Mouse (Mus musculus): ENCODE measurements at regions not wholly inside any gene's neighbourhood (a gene's known extent, or its start where the extent isn't known, plus 50 kb on each side); places are given as distances from the start of the nearest gene placed in this dataset.

DNA sequence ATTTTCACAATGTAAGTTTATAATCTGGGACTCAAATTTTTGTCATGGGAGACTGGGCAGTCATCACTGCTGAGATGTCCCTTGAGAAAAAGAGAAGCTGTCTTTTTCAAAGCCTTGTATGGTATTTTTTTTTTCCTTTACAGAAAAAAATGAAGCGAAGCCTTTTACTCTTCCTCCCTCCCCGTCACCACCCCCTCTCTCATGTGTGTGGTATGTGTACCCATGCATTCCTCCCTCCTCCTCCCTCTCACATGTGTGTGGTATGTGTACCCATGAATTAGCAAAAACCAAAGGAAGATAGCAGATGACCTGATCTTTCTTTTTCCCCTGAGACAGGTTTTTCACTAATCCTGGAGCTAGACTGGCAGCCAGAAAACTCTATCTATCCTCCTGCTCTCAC is 134.9 kb upstream of the Tbl1xr1 start (continued):
- TF ChIP-seq POLR2AphosphoS2 (IDR thresholded peaks at IDR 0.05; ENCODE audit: low read depth, low read length): no peak
- TF ChIP-seq TBP (conservative IDR thresholded peaks at IDR 0.05; ENCODE audit: low read depth, low read length): no peak
- no peak for TF ChIP-seq UBTF (IDR thresholded peaks at IDR 0.05; ENCODE audit: low read depth, low read length)
- TF ChIP-seq MEF2A (IDR thresholded peaks at IDR 0.05; ENCODE audit: borderline replicate concordance, low read depth, low read length): no peak
- no peak for TF ChIP-seq NELFE (IDR thresholded peaks at IDR 0.05; ENCODE audit: low read depth, low read length)
- no peak for TF ChIP-seq E2F4 (IDR thresholded peaks at IDR 0.05; ENCODE audit: insufficient replicate concordance, low read depth, low read length)
- no peak for TF ChIP-seq CTCF (conservative IDR thresholded peaks at IDR 0.05 in 1 of 2, IDR thresholded peaks at IDR 0.05 in 1 of 2; ENCODE audit: low read depth in 2 of 2, low read length in 2 of 2)

DNA sequence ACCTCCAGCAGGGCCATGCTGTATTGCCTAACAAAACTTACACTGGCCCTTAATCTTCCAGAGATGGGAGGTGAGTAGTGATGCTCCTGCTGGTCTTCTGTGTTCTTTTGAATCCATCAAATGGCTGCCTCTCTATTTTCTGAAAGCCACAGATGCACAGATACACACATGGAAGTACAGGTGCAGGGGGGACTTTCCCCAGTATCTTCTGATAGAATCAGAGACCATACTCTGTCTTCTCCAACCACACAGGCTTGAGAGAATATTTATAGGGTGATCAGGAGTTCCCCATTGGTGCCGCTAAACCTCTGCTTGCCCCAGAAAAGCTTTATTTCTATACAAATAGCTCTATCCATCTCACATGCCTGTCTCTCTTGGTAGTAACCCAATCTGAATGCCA is 133.5 kb upstream of the Tbl1xr1 start:
- Histone ChIP-seq H3K79me2 (replicated peaks; ENCODE audit: control insufficient read depth, extremely low read depth, insufficient read depth, poor library complexity, severe bottlenecking) (no peaks in the 10 kb centered on the region), H3K4me2 (ENCODE audit: insufficient read depth, low read depth, poor library complexity, severe bottlenecking) (peak overlapping the region; percentile 78), H3K9me3 (replicated peaks; ENCODE audit: low read length) (no peaks in the 10 kb centered on the region), H3K27ac (ENCODE audit: insufficient read depth, low read depth) (peak overlapping the region; percentile 69), H3K36me3 (replicated peaks in 1 of 2; ENCODE audit: control insufficient read depth in 1 of 2, insufficient read depth in 1 of 2, low read length in 1 of 2) (no peaks in the 10 kb centered on the region), H3K9ac (ENCODE audit: insufficient read depth, low read depth) (peak overlapping the region; percentile 51; the same call in 1 of the 2 replicates), H3K4me3 (replicated peaks in 1 of 3; ENCODE audit: low read depth in 2 of 3, low read length in 2 of 3, poor library complexity in 1 of 3) (no peak overlapping the region), H3K27me3 (replicated peaks) (no peaks in the 10 kb centered on the region), H3K4me1 (ENCODE audit: control insufficient read depth in 1 of 2, insufficient read depth in 2 of 2) (peaks cover 22 to 88% of the 10 kb centered on the region in 2 experiments)
- in situ Hi-C loops (cut with MboI; ENCODE audit: low pct_ligation_motif_present, low pct_unique_long_range_greater_than_20kb, low sequenced_read_pairs): loop anchor here (25.0 kb wide), 2 partner anchors 456 to 1281 kb away; no protein-coding TSS in a partner anchor
- peak; percentile 76 for DNase-seq (ENCODE audit: extremely low read depth)
- dilution Hi-C loops (cut with MboI; ENCODE audit: extremely low pct_ligation_motif_present, extremely low pct_unique_long_range_greater_than_20kb, low sequenced_read_pairs): no loop called here
- TF ChIP-seq PAX5 (IDR thresholded peaks at IDR 0.05; ENCODE audit: low read length) (no peak), RAD21 (IDR thresholded peaks at IDR 0.05; ENCODE audit: low read depth, low read length) (peak; percentile 0; the same call in 1 of the 2 replicates), CHD2 (IDR thresholded peaks at IDR 0.05; ENCODE audit: low read length) (peak; percentile 28; the same call in 1 of the 2 replicates), MXI1 (IDR thresholded peaks at IDR 0.05; ENCODE audit: low read depth, low read length) (no peak), NELFE (IDR thresholded peaks at IDR 0.05; ENCODE audit: low read depth, low read length) (no peak), ZNF384 (IDR thresholded peaks at IDR 0.05; ENCODE audit: low read depth, low read length) (0 out of 2 replicates have a peak, but pooled peaks have one; percentile 19), POLR2AphosphoS2 (IDR thresholded peaks at IDR 0.05; ENCODE audit: low read depth, low read length) (no peak), TBP (conservative IDR thresholded peaks at IDR 0.05; ENCODE audit: low read depth, low read length) (no peak), UBTF (IDR thresholded peaks at IDR 0.05; ENCODE audit: low read depth, low read length) (no peak), E2F4 (IDR thresholded peaks at IDR 0.05; ENCODE audit: insufficient replicate concordance, low read depth, low read length) (no peak), MEF2A (IDR thresholded peaks at IDR 0.05; ENCODE audit: borderline replicate concordance, low read depth, low read length) (peak; percentile 78), ZKSCAN1 (IDR thresholded peaks at IDR 0.05; ENCODE audit: borderline replicate concordance, low read depth, low read length) (no peak), ZMIZ1 (IDR thresholded peaks at IDR 0.05; ENCODE audit: low read depth, low read length) (no peak), TCF12 (IDR thresholded peaks at IDR 0.05; ENCODE audit: low read depth, low read length) (peak; percentile 86), USF2 (conservative IDR thresholded peaks at IDR 0.05; ENCODE audit: low read depth, low read length) (no peak), ZC3H11A (IDR thresholded peaks at IDR 0.05; ENCODE audit: low read depth, low read length) (no peak), JUND (conservative IDR thresholded peaks at IDR 0.05; ENCODE audit: low read depth, low read length) (0 out of 2 replicates have a peak, but pooled peaks have one; percentile 6), IRF4 (IDR thresholded peaks at IDR 0.05; ENCODE audit: low read depth, low read length) (peak; percentile 69; the same call in 1 of the 2 replicates), MAX (IDR thresholded peaks at IDR 0.05; ENCODE audit: low read length) (no peak), USF1 (IDR thresholded peaks at IDR 0.05; ENCODE audit: low read depth, low read length) (no peak), ETS1 (conservative IDR thresholded peaks at IDR 0.05; ENCODE audit: low read depth, low read length) (peak; percentile 73), ELF1 (IDR thresholded peaks at IDR 0.05; ENCODE audit: low read depth, low read length) (no peak), MAFK (IDR thresholded peaks at IDR 0.05; ENCODE audit: insufficient replicate concordance, low read length) (no peak), POLR2A (IDR thresholded peaks at IDR 0.05; ENCODE audit: low read depth, low read length) (no peak), MYC (IDR thresholded peaks at IDR 0.05; ENCODE audit: low read depth, low read length) (peak; percentile 76; the same call in 1 of the 2 replicates), CTCF (conservative IDR thresholded peaks at IDR 0.05 in 1 of 2, IDR thresholded peaks at IDR 0.05 in 1 of 2; ENCODE audit: low read depth in 2 of 2, low read length in 2 of 2) (no peak), GABPA (IDR thresholded peaks at IDR 0.05; ENCODE audit: insufficient replicate concordance, low read depth, low read length) (no peak), RCOR1 (conservative IDR thresholded peaks at IDR 0.05; ENCODE audit: low read depth, low read length) (no peak), JUN (IDR thresholded peaks at IDR 0.05; ENCODE audit: insufficient read depth, low read depth, low read length) (no peak), EP300 (IDR thresholded peaks at IDR 0.05; ENCODE audit: low read length) (peak; percentile 71; the same call in 1 of the 2 replicates), CHD1 (IDR thresholded peaks at IDR 0.05; ENCODE audit: low read depth, low read length) (no peak), NRF1 (IDR thresholded peaks at IDR 0.05; ENCODE audit: low read depth, low read length) (no peak), BHLHE40 (IDR thresholded peaks at IDR 0.05; ENCODE audit: low read depth, low read length) (peak; percentile 59; the same call in 1 of the 2 replicates), SMC3 (IDR thresholded peaks at IDR 0.05; ENCODE audit: low read depth, low read length) (0 out of 2 replicates have a peak, but pooled peaks have one; percentile 12), HCFC1 (IDR thresholded peaks at IDR 0.05; ENCODE audit: low read depth, low read length) (no peak), KAT2A (IDR thresholded peaks at IDR 0.05; ENCODE audit: insufficient replicate concordance, low read length) (no peak)

Data from CH12.LX (cell line).